Mouse (Mus musculus) T-helper 1 cell (primary cell): ENCODE results near the gene Csf2rb2.

ENCODE experiments used
- in situ Hi-C: fragments of 300-600 bp; cut with MboI, MseI; formaldehyde crosslinking; loops from one replicate; pipeline ENCODE4 v1.15.1; 2025; ENCODE audit warnings: high pct_unique_total_duplicates

The Csf2rb2 gene

DNA sequence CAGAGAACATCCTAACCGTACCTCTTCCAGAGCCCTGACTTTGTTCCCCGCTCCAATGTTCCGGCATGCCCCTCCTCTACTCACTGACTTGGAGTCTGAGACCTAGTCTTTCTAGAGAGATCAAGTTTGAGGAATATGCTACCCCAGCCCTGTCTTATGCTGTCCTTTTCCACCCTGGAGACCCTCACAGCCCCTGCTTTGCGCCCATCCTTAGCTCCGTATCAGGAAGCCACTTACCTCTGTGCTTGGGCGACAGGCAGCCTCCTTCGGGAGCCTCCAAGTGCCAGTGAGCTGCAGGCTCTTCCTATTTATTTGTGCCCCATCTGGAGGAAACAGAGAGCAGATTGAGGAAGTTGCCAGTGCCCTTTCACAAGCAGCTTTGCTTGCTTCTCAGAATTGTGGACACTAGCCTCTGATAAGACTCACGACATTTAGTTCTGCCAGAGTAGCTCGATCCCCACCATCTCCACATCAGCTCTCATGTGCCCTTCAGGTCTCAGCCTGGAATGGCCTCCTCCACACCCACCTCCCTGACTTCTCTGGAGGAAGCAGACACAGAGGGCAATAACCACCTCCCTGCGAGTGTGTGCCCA lies at the start of gene Csf2rb2:
Csf2rb2 (minus strand) TSS at position 381 of the 593 bp plus-strand sequence.
- in situ Hi-C loops = no loop called here

- in situ Hi-C loops = no loop called here
Measured at GRCm38 (mm10) chr15:78354958-78355357, 49.4 kb upstream of the Csf2rb2 start.

DNA sequence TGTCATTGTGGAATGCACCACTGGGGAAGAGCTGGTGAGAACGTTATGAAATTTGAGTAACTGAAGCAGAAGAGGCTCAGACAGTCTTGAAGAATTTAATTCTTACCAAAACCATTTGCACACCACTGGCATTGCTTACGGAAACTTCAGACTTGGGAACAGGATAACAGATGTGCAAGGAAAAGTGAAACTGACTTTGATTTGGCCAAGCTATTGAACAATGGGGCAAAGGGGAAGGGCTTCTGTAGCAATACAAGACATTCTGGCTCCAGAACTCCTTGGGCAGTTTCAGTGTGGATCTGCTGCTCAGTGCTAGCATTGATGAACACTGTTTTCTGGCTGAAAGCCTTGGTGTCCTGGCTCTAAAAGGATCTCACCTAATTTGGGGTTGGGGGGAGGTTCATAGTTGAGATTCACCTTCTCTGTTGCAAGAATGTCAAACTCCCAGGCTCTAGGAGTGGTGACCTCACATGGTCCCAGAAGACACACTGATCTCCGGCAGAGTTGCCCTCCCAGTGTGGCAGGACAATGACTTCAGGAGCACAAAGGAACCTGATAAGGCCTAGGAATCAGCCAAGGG lies 46.2 kb upstream of the Csf2rb2 start:
- in situ Hi-C loops = no loop called here

- in situ Hi-C loops = loop anchor here (5.0 kb wide), 1 partner anchor 162 kb away; no protein-coding TSS in a partner anchor
Measured at GRCm38 (mm10) chr15:78344567-78344966, 39.0 kb upstream of the Csf2rb2 start.

DNA sequence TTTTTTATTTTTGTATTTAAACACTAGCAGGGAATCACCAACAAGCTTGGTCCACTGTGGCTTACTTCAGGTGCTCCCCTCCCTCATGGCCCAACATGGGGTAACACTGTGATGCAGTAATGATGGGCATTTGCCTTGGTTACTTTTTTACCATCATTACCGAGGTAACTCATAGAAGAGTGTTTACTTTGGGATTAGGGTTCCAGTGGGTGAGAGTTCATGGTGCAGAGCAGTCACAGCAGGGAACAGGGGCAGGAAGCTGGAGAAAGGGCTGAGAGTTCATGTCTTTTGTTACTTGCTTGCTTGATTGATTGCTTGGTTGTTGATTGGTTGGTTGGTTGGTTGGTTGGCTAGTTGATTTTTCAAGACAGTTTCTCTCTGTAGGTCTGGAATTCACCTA lies 38.2 kb upstream of the Csf2rb2 start:
- in situ Hi-C loops = loop anchor here (5.0 kb wide), 1 partner anchor 161 kb away; no protein-coding TSS in a partner anchor

- in situ Hi-C loops = loop anchor here (5.0 kb wide), 1 partner anchor 159 kb away; no protein-coding TSS in a partner anchor
Measured at GRCm38 (mm10) chr15:78340919-78341318, 35.4 kb upstream of the Csf2rb2 start.

GRCm38 (mm10) chr15:78339627-78340423 lies 34.3 kb upstream of the Csf2rb2 start:
- in situ Hi-C loops = loop anchor here (5.0 kb wide), 1 partner anchor 158 kb away; no protein-coding TSS in a partner anchor

- in situ Hi-C loops = no loop called here
Measured at GRCm38 (mm10) chr15:78334380-78334779, 28.9 kb upstream of the Csf2rb2 start.

GRCm38 (mm10) chr15:78332981-78333380 lies 27.5 kb upstream of the Csf2rb2 start:
- in situ Hi-C loops = no loop called here

- in situ Hi-C loops = no loop called here
Measured at GRCm38 (mm10) chr15:78331523-78332340, 26.2 kb upstream of the Csf2rb2 start.

DNA sequence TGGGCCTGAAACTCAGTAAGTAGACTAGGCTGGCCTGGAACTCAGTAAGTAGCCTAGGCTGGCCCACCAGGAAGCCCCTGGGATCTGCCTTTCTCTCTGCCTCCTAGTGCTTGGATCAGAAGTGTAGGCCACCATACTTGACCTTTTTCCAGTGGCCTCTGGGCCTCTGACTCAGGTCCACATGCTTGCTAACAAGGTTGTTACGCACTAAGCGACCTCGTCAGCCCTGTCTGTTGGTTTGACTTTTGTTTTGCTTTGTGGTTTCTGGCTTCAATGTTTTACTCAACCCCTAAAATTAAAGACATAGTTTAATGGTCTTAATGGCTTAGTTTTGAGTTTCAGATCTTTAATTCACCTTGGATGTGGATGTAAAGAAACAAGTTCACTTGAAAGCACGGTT lies 25.2 kb upstream of the Csf2rb2 start:
- in situ Hi-C loops = no loop called here

GRCm38 (mm10) chr15:78329972-78330371 lies 24.5 kb upstream of the Csf2rb2 start:
- in situ Hi-C loops = loop anchor here (5.0 kb wide), 1 partner anchor 83 kb away; no protein-coding TSS in a partner anchor

DNA sequence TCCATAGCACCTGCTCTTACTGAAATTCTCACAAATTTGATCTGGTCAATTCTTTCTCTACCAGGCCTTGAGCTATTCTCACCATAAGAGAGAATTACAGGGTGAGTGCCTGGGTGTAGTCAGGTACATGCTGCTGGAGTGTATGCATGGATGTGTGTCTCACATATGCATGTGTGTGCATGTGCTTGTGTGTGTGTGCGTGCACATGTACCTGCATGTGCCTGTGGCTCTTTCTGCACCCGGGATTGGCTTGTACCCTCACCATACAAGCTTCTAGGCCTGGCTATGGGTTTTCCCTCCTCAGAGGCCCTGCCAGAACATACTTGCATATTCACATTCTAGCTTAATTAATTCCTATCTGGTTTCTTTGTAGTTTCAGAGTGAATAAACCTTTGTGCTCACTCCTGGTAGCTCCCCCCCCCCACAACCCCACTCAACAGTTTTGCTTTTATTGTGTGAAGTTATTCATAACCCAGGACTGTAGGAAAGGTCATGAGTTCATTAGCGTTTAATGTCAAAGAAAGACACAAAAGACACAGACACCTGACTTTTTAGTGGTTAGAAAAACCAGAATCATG lies 23.1 kb upstream of the Csf2rb2 start:
- in situ Hi-C loops = loop anchor here (5.0 kb wide), 1 partner anchor 81 kb away; no protein-coding TSS in a partner anchor

GRCm38 (mm10) chr15:78327753-78328341 lies 22.3 kb upstream of the Csf2rb2 start:
- in situ Hi-C loops = loop anchor here (5.0 kb wide), 1 partner anchor 81 kb away; no protein-coding TSS in a partner anchor

DNA sequence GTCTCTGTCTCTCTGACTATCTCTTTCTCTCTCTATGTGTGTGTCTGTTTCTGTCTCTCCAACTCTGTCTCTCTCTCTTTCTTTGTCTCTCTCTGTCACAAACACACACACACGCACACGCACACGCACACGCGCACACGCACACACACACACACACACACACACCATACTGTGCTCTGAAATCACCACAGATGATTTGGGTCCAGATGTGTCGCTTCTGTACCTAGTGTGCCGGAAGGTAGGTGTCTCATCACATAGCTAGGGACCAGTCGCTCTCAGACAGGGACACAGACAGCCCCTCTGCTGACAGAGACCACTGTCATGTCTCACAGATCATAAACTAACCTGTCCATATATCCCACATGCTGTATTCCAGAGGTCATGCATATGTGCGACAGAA lies 21.2 kb upstream of the Csf2rb2 start:
- in situ Hi-C loops = loop anchor here (5.0 kb wide), 1 partner anchor 79 kb away; no protein-coding TSS in a partner anchor

DNA sequence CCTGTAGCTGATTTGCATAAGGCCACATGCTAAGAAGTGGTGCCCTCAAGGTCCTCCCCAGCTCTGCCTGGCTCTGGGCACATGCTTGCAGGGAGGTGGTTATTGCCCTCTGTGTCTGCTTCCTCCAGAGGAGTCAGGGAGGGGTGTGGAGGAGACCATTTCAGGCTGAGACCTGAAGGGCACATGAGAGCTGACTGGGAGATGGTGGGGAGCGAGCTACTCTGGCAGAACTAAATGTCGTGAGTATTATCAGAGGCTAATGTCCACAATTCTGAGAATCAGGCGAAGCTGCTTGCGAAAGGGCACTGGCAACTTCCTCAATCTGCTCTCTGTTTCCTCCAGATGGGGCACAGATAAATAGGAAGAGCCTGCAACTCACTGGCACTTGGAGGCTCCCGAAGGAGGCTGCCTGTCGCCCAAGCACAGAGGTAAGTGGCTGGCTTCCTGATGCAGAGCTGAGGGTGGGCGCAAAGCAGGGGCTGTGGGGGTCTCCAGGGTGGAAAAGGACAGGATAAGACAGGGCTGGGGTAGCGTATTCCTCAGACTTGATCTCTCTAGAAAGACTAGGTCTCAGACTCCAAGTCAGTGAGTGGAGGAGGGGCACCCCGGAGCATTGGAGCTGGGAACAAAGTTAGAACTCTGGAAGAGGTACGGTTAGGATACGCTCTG lies 20.3 kb upstream of the Csf2rb2 start, which contains the start of gene Csf2rb:
Csf2rb (plus strand) TSS at position 82 of the 669 bp plus-strand sequence.
- in situ Hi-C loops = loop anchor here (5.0 kb wide), 1 partner anchor 79 kb away; no protein-coding TSS in a partner anchor

DNA sequence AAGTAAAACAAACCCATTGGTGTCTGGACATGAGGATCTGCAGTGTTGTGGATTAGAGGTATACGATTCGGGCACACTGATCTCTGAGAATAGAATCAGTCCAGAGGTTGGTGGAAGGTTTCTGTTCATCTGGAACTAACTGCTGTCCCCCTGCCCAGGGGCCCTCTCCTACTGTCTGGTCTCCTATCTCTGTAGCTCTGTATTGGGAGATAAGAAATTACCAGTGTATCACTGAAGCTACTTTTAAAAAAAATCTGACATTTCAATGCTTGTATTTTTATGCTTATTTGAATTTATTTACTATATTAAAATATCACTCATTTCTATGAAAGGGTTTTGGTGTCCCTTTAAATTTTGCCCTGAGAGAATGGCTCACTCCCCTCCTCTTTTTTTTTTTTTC lies 18.8 kb upstream of the Csf2rb2 start:
- in situ Hi-C loops = no loop called here

DNA sequence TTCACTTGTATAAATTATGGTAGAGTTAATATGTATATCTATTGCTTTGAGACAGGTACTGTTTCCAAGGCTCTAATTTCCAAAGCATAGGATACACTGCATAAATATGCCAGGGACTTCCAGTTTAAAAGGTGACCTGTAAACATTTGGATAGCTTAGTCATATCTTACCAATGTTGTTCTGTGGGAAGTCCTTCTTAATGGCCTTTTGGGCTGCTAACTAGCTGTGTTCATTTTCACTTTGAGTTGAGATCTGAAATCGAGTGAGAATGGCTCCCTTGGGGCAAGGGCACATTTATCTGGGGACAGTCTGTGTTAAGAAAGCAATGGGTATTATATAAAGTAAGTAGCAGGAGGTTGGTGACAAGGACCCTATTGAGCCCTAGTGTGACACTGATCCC lies 17.8 kb upstream of the Csf2rb2 start:
- in situ Hi-C loops = no loop called here

DNA sequence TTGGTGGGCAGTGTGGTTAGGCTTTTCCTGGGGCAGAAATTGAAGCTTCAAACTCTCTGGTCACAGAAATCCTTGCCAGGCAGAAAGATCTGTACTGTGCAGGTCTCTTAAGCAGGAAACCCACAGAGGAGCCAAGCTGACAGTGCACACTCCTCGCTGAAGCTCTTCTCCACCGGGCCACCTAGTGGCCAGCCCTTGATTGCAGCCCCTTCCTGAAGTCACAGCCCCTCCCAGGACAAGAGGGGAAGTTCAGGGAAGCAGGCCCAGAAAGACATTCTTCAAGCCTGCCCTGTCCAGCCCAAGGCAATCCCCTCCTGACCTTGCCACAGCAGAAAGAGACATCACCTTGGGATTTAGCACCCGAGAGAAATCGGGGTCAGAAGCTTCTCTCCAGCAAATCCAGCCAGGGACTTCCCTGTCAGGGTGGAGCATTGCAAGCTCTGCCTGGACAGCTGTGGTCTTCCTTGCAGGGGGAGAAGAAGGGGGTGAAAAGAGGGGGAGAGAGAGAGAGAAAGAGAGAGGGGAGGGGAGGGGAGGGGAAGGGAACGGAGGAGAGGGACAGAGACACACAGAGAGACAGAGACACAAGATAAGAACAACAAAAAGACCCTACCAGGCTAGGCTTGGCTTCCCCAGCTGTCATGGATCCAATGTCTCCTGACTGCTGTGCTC lies 15.4 kb upstream of the Csf2rb2 start:
- in situ Hi-C loops = no loop called here
